Mouse (Mus musculus) limb, embryonic 14.5 days (tissue): ENCODE results near the gene Cmya5. TPM values are rescaled to one million over a fixed set of nuclear protein-coding genes. Genes with fewer than 3 reads are reported as not detected.

Experiments used
- ATAC-seq: fragments of 200-750 bp; cut with Nextera tagmentation; 2 replicates; pipeline ENCODE4 v1.8.0; 2017; ENCODE audit warnings: low read depth, moderate number of reproducible peaks, moderate TSS enrichment; ENCODE audit not compliant: low FRiP score
- DNase-seq: peaks from one replicate; pipeline ENCODE4 v3.0.0-alpha.2; 2015; ENCODE audit warnings: low spot score
- H3K27ac ChIP-seq: fragments of 300-500 bp; sonication (generic); replicated peaks from 2 replicates; pipeline ENCODE4 v1.5.1; 2014; ENCODE audit warnings: low read depth, mild to moderate bottlenecking, low read length, moderate library complexity, mixed read lengths
- H3K27me3 ChIP-seq: fragments of 300-500 bp; sonication (generic); 2 replicates; pipeline ENCODE4 v1.6.1; 2014; ENCODE audit warnings: low read length, mixed read lengths; ENCODE audit not compliant: control insufficient read depth, insufficient read depth
- H3K36me3 ChIP-seq: fragments of 300-500 bp; sonication (generic); 2 replicates; pipeline ENCODE4 v1.6.1; 2014; ENCODE audit warnings: mild to moderate bottlenecking, low read length, moderate library complexity, mixed read lengths; ENCODE audit not compliant: control insufficient read depth, insufficient read depth
- H3K4me1 ChIP-seq: fragments of 300-500 bp; sonication (generic); 2 replicates; pipeline ENCODE4 v1.6.1; 2014; ENCODE audit warnings: antibody characterized with exemption, low read length, mixed read lengths; ENCODE audit not compliant: control insufficient read depth, insufficient read depth
- H3K4me2 ChIP-seq: fragments of 300-500 bp; sonication (generic); replicated peaks from 2 replicates; pipeline ENCODE4 v1.6.1; 2014; ENCODE audit warnings: low read depth, mild to moderate bottlenecking, low read length, moderate library complexity; ENCODE audit not compliant: severe bottlenecking
- H3K4me3 ChIP-seq: fragments of 300-500 bp; sonication (generic); replicated peaks from 2 replicates; pipeline ENCODE4 v1.5.1; 2014; ENCODE audit warnings: low read length
- H3K9ac ChIP-seq: fragments of 300-500 bp; sonication (generic); 2 replicates; pipeline ENCODE4 v1.6.1; 2014; ENCODE audit warnings: mild to moderate bottlenecking, low read depth, low read length, moderate library complexity; ENCODE audit not compliant: severe bottlenecking
- H3K9me3 ChIP-seq: fragments of 300-500 bp; sonication (generic); 2 replicates; pipeline ENCODE4 v1.6.1; 2016; ENCODE audit warnings: low read length; ENCODE audit not compliant: control insufficient read depth
- POLR2A ChIP-seq: fragments of 200-500 bp; IDR thresholded peaks from 2 replicates; pipeline ENCODE4 v1.8.0; 2012; ENCODE audit warnings: inconsistent platforms, mild to moderate bottlenecking, moderate library complexity, borderline replicate concordance; ENCODE audit not compliant: insufficient read depth, insufficient read length; ENCODE audit errors: extremely low read depth
- WGBS: fragments of 180-500 bp; shearing (Covaris S2); extraction: QIAGEN DNeasy Blood & Tissue Kit; methylation state at CpG from one replicate; pipeline ENCODE4 v1.1.7; 2014; 5-methylcytosine and 5-hydroxymethylcytosine counted together
- polyA plus RNA-seq, 2 experiments: library from polyadenylated mRNA; depleted of rRNA in 1 of 2; stranded (reverse) in 1 of 2; unstranded in 1 of 2; fragments of >200 nt; fragmentation: Nextera tagmentation in 1 of 2; extraction: Ambion mirVana in 1 of 2; gene quantifications; 2 replicates each; pipeline versions ENCODE4 v1.2.1 to v1.2.3; 2012 to 2014

Cmya5 gene
- polyA plus RNA-seq, 2 experiments = 0.73 to 0.78 TPM

DNA sequence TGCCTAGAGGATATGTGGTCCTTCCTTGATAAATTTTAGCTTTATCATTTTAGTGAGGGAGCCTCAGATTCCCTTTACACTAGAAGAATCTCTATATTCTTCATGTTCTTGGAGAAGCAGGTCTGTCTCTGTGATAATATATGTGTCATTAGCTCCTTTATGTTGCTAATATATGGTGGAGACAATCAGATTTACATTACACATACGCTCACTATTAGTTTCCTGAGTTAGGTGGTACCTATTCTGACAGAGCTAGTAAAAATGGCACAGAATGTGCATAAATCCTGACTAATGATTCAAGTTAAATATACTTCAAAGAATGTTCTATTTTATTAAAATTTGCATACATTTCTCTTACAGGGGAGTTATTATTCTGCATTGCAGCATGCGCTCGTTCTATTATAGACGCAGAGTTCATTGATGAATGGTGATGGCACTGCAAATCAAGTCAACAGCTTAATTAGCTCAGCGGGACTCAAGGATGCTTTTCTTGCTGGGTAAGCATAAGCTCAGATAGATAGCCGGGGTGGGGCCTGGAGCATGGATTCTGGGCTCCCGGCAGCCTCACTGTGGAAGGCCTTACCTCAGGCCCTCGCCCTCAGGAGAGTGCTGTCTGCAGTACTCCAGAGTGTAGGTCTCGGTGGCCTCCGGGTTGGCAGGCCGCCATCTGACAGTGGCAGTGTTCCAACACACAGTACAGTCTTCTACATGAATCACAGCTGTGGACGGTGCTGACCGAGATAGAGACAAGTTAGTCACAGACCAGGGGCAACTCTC, 81.5 kb downstream of the Cmya5 start:
- no peaks in the 10 kb centered on the region for H3K9me3 ChIP-seq
- H3K36me3 ChIP-seq = no peaks in the 10 kb centered on the region
- DNase-seq = no peak
- H3K4me2 ChIP-seq = no peak overlapping the region
- no peak for TF ChIP-seq POLR2A
- no peaks in the 10 kb centered on the region for H3K4me1 ChIP-seq
- H3K4me3 ChIP-seq = no peak overlapping the region
- H3K27ac ChIP-seq = no peak overlapping the region
- H3K27me3 ChIP-seq = no peaks in the 10 kb centered on the region
- no peak for ATAC-seq
- WGBS = 65% methylated on average over 13 of the region's 13 CpGs
- no peak overlapping the region for H3K9ac ChIP-seq

DNA sequence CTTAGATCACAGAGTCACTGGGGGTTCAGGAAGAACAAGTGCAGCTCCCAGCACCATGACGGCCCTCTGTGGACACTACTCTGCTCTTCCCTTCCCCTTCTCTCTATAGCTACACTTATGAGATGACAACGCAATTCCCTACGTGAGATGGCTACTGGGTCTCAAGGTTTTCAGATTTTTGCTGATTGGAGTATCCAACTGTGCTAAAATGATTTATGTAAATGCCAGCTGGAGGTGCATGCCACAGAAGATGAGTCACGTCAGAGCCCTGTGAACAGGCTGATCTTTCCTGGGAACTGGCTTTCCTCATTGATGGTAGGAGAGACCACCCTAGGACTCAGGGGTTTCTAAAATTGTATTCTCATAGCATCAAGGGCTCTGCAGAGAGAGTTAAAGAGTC, 83.2 kb downstream of the Cmya5 start:
- H3K4me1 ChIP-seq = no peaks in the 10 kb centered on the region
- ATAC-seq (no peak), DNase-seq (no peak)
- 78% methylated on average over 4 of the region's 4 CpGs for WGBS
- no peak overlapping the region for H3K4me2 ChIP-seq
- H3K36me3 ChIP-seq = no peaks in the 10 kb centered on the region
- no peaks in the 10 kb centered on the region for H3K9me3 ChIP-seq
- H3K27me3 ChIP-seq = no peaks in the 10 kb centered on the region
- no peak overlapping the region for H3K9ac ChIP-seq
- no peak for TF ChIP-seq POLR2A
- H3K27ac ChIP-seq = no peak overlapping the region
- H3K4me3 ChIP-seq = no peak overlapping the region

DNA sequence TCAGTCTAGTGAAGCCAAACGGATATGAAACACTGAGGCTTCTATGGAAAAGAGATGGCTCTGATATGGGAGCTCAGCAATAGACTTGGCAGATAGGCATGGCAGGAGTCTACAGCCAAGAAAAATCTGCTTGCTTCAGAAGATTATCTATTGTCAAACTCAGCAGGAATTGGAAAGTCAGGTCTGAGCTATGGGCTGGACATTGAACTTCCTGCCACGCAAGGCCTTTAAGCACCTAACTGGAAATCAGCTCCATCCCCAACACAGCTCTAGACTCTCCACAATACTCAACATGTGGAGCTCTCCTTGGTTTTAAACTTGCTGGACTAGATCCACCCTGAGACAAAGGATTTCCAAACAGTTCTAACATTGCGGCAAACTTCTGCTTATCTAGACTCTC, 84.1 kb downstream of the Cmya5 start:
- WGBS = 92% methylated on average over 3 of the region's 3 CpGs
- Histone ChIP-seq H3K4me1 (no peaks in the 10 kb centered on the region), H3K27me3 (no peaks in the 10 kb centered on the region), H3K27ac (no peak overlapping the region), H3K36me3 (no peaks in the 10 kb centered on the region), H3K9ac (no peak overlapping the region), H3K9me3 (no peaks in the 10 kb centered on the region), H3K4me3 (no peak overlapping the region), H3K4me2 (no peak overlapping the region)
- no peak for TF ChIP-seq POLR2A
- no peak for ATAC-seq
- no peak for DNase-seq

DNA sequence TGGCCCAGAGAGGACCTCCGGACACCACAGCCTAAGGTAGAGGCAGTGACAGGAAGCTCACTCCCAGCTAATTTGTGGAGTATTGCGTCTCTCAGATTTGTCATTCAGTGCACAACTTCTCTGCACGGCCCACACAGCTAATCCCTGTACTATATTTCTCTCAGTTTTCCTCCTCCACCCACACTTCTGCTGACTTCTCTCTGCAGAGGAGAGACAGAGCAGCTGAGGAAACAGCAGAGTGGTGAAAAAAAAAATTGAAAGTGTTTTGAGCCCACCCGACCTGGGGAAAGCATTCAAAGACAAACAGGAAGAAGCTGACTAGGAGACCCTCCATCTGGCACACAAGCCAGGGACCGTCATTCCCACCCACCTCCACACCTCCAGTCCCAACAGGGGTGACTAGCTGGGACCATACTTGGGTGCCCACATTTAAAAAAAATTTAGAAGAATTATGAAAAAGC, 85.9 kb downstream of the Cmya5 start:
- H3K4me1 ChIP-seq = no peaks in the 10 kb centered on the region
- H3K27me3 ChIP-seq = no peaks in the 10 kb centered on the region
- ATAC-seq (no peak), DNase-seq (no peak)
- no peaks in the 10 kb centered on the region for H3K36me3 ChIP-seq
- no peak overlapping the region for H3K4me2 ChIP-seq
- H3K27ac ChIP-seq = no peak overlapping the region
- H3K9me3 ChIP-seq = no peaks in the 10 kb centered on the region
- H3K4me3 ChIP-seq = no peak overlapping the region
- WGBS = 67% methylated on average over 5 of the region's 5 CpGs
- no peak for TF ChIP-seq POLR2A
- no peak overlapping the region for H3K9ac ChIP-seq

DNA sequence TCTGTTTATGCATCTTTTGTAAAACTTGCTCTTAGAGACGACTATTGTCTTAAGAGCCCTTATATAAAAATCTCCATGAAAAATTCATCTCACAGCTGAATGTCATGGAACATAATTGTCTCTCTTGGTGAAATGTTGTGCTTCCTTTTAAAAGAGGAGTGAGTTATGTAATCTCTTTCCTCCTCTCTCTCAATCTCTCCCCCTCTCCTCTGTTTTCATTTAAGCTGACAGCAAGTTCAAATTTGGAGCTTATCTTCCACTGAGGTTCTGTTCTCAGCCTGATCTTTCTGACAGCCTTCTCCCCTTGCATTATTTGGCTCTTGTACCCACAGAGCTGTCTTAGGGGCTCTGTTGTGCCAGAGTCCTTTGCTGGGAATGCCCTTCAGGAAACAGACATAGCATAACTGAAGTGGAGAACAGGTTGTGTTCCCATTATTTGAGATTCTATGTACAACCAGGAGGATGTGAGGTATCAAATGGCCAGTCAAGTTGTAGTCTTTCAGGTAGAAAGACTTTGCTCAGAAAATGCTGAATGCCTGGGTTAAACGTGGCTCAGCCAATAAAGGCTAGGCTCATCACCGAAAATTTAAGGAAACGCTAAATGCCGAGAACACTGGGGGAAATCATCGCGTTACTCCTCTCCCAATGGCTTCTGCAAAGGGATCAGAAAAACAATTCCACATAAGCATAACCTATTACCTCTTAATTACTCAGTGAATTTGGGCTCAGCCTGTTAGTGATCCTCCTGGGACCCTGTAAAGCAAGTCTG, 86.8 kb downstream of the Cmya5 start:
- no peak for DNase-seq
- Histone ChIP-seq H3K9ac (no peak overlapping the region), H3K27me3 (no peaks in the 10 kb centered on the region), H3K4me3 (no peak overlapping the region), H3K27ac (no peak overlapping the region), H3K4me1 (no peaks in the 10 kb centered on the region), H3K9me3 (no peaks in the 10 kb centered on the region), H3K4me2 (no peak overlapping the region), H3K36me3 (no peaks in the 10 kb centered on the region)
- no peak for ATAC-seq
- 79% methylated on average over 7 of the region's 7 CpGs for WGBS
- no peak for TF ChIP-seq POLR2A
